Mouse (Mus musculus) erythroid progenitor cell, adult 5-6 weeks (primary cell): Measurements from ENCODE around the gene Hspb9. TPM values are rescaled to one million over a fixed set of nuclear protein-coding genes. Genes with fewer than 3 reads are reported as not detected.
A peak's percentile ranks its signal among the peaks of the same experiment; 100 is the strongest.

Experiments used
- ATAC-seq: replicated peaks from 2 replicates; pipeline ENCODE4 v1.8.0; 2016; ENCODE audit warnings: moderate number of reproducible peaks, mild to moderate bottlenecking, moderate TSS enrichment, inconsistent platforms; ENCODE audit not compliant: poor library complexity, low FRiP score, severe bottlenecking
- total RNA-seq, 2 experiments: library from RNA; stranded (forward) in 1 of 2; stranded (reverse) in 1 of 2; fragments of 150-400 nt in 1 of 2; fragments of 186-747, 209-891 nt in 1 of 2; gene quantifications; 2 replicates each; pipeline versions ENCODE4 v1.2.3 to v1.2.4; 2015 to 2017; ENCODE audit warnings: low replicate concordance in 2 of 2

The Hspb9 gene
- total RNA-seq, 2 experiments from 2014 or later: not detected

- ATAC-seq: no peak
Measured at GRCm38 (mm10) chr11:100754693-100755057, 41.0 kb downstream of the Hspb9 start.

- ATAC-seq: no peak
Measured at GRCm38 (mm10) chr11:100756476-100756875, 42.8 kb downstream of the Hspb9 start.

- ATAC-seq: no peak
Measured at GRCm38 (mm10) chr11:100757566-100757965, 43.9 kb downstream of the Hspb9 start.

- ATAC-seq: no peak
Measured at GRCm38 (mm10) chr11:100758707-100759610, 45.3 kb downstream of the Hspb9 start.

GRCm38 (mm10) chr11:100759611-100760233, 46.1 kb downstream of the Hspb9 start, which contains the start of gene Kcnh4:
TSS of gene Kcnh4 (minus strand) at chr11:100759942.
- ATAC-seq: peak; percentile 85

- peak; percentile 78 for ATAC-seq
Measured at GRCm38 (mm10) chr11:100761547-100762045, 47.9 kb downstream of the Hspb9 start.

GRCm38 (mm10) chr11:100762831-100763230, 49.2 kb downstream of the Hspb9 start, which contains the start of gene Hcrt:
TSS of gene Hcrt (minus strand) at chr11:100762931.
- no peak for ATAC-seq

Other genes starting within 250 kb of the Hspb9 start
- 2.5 and 5.0 TPM in 2 replicates for gene Klhl11, start 241.1 kb upstream of the Hspb9 start, total RNA-seq (2015; ENCODE audit: low replicate concordance)
- 12.1 and 15.7 TPM in 2 replicates for gene Klhl11, start 241.1 kb upstream of the Hspb9 start, total RNA-seq (2017; ENCODE audit: low replicate concordance)
- 17.6 and 38.2 TPM in 2 replicates for gene Acly, start 185.8 kb upstream of the Hspb9 start, total RNA-seq (2015; ENCODE audit: low replicate concordance)
- 18.1 and 22.0 TPM in 2 replicates for gene Acly, start 185.8 kb upstream of the Hspb9 start, total RNA-seq (2017; ENCODE audit: low replicate concordance)
- gene Ttc25, start 168.2 kb upstream of the Hspb9 start, total RNA-seq (2015; ENCODE audit: low replicate concordance): not detected in 2 replicates
- not detected in 2 replicates for gene Ttc25, start 168.2 kb upstream of the Hspb9 start, total RNA-seq (2017; ENCODE audit: low replicate concordance)
- gene Cnp, start 138.9 kb upstream of the Hspb9 start, total RNA-seq (2015; ENCODE audit: low replicate concordance): 3.6 and 23.1 TPM in 2 replicates
- gene Cnp, start 138.9 kb upstream of the Hspb9 start, total RNA-seq (2017; ENCODE audit: low replicate concordance): 14.1 and 14.4 TPM in 2 replicates
- 17.2 and 18.0 TPM in 2 replicates for gene Nkiras2, start 94.6 kb upstream of the Hspb9 start, total RNA-seq (2015; ENCODE audit: low replicate concordance)
- 5.8 and 9.4 TPM in 2 replicates for gene Nkiras2, start 94.6 kb upstream of the Hspb9 start, total RNA-seq (2017; ENCODE audit: low replicate concordance)
- gene Dnajc7, start 93.7 kb upstream of the Hspb9 start, total RNA-seq (2015; ENCODE audit: low replicate concordance): 79.3 and 93.5 TPM in 2 replicates
- gene Dnajc7, start 93.7 kb upstream of the Hspb9 start, total RNA-seq (2017; ENCODE audit: low replicate concordance): 103 and 106 TPM in 2 replicates
- gene Zfp385c, start 21.4 kb upstream of the Hspb9 start, total RNA-seq (2015; ENCODE audit: low replicate concordance): not detected in 2 replicates
- not detected in 2 replicates for gene Zfp385c, start 21.4 kb upstream of the Hspb9 start, total RNA-seq (2017; ENCODE audit: low replicate concordance)
- gene Dhx58, start 9.6 kb upstream of the Hspb9 start, total RNA-seq (2015; ENCODE audit: low replicate concordance): 6.8 and 7.5 TPM in 2 replicates
- gene Dhx58, start 9.6 kb upstream of the Hspb9 start, total RNA-seq (2017; ENCODE audit: low replicate concordance): 17.8 and 26.2 TPM in 2 replicates
- 2.5 and 11.2 TPM in 2 replicates for gene Kat2a, start 1.4 kb upstream of the Hspb9 start, total RNA-seq (2015; ENCODE audit: low replicate concordance)
- gene Kat2a, start 1.4 kb upstream of the Hspb9 start, total RNA-seq (2017; ENCODE audit: low replicate concordance): 1.9 and 2.6 TPM in 2 replicates
- gene Rab5c, start 24.4 kb downstream of the Hspb9 start, total RNA-seq (2015; ENCODE audit: low replicate concordance): 99.8 and 136 TPM in 2 replicates
- 80.2 and 110 TPM in 2 replicates for gene Rab5c, start 24.4 kb downstream of the Hspb9 start, total RNA-seq (2017; ENCODE audit: low replicate concordance)
- gene Kcnh4, start 46.1 kb downstream of the Hspb9 start, total RNA-seq (2015; ENCODE audit: low replicate concordance): not detected in 2 replicates
- not detected in 2 replicates for gene Kcnh4, start 46.1 kb downstream of the Hspb9 start, total RNA-seq (2017; ENCODE audit: low replicate concordance)
- gene Hcrt, start 49.1 kb downstream of the Hspb9 start, total RNA-seq (2015; ENCODE audit: low replicate concordance): not detected in 2 replicates
- gene Hcrt, start 49.1 kb downstream of the Hspb9 start, total RNA-seq (2017; ENCODE audit: low replicate concordance): not detected in 2 replicates
- gene Ghdc, start 57.1 kb downstream of the Hspb9 start, total RNA-seq (2015; ENCODE audit: low replicate concordance): 0.72 and 0.84 TPM in 2 replicates
- gene Ghdc, start 57.1 kb downstream of the Hspb9 start, total RNA-seq (2017; ENCODE audit: low replicate concordance): 0.51 and 1.4 TPM in 2 replicates
- gene Stat5b, start 136.9 kb downstream of the Hspb9 start, total RNA-seq (2015; ENCODE audit: low replicate concordance): 5.9 and 10.1 TPM in 2 replicates
- 7.0 and 10.3 TPM in 2 replicates for gene Stat5b, start 136.9 kb downstream of the Hspb9 start, total RNA-seq (2017; ENCODE audit: low replicate concordance)
- 3.2 and 7.5 TPM in 2 replicates for gene Stat5a, start 145.5 kb downstream of the Hspb9 start, total RNA-seq (2015; ENCODE audit: low replicate concordance)
- 5.3 and 5.4 TPM in 2 replicates for gene Stat5a, start 145.5 kb downstream of the Hspb9 start, total RNA-seq (2017; ENCODE audit: low replicate concordance)
- gene Stat3, start 225.7 kb downstream of the Hspb9 start, total RNA-seq (2015; ENCODE audit: low replicate concordance): 31.0 and 31.4 TPM in 2 replicates
- 26.2 and 26.6 TPM in 2 replicates for gene Stat3, start 225.7 kb downstream of the Hspb9 start, total RNA-seq (2017; ENCODE audit: low replicate concordance)